Mouse (Mus musculus) heart, postnatal 0 days (tissue): ENCODE measurements at regions not wholly inside any gene's neighbourhood (a gene's known extent, or its start where the extent isn't known, plus 50 kb on each side); places are given as distances from the start of the nearest gene placed in this dataset.
A peak's percentile ranks its signal among the peaks of the same experiment; 100 is the strongest.

Experiments
- ATAC-seq: fragments of 200-750 bp; cut with Nextera tagmentation; 2 replicates; pipeline ENCODE4 v1.8.0; 2017; ENCODE audit warnings: low read depth, moderate number of reproducible peaks, moderate library complexity; ENCODE audit not compliant: insufficient read depth
- DNase-seq: peaks from one replicate; pipeline ENCODE4 v3.0.0-alpha.2; 2016; ENCODE audit warnings: low spot score
- H3K27ac ChIP-seq: fragments of 300-500 bp; sonication (generic); 2 replicates; pipeline ENCODE4 v1.5.1; 2014; ENCODE audit warnings: low read depth, mild to moderate bottlenecking
- H3K27me3 ChIP-seq: fragments of 300-500 bp; sonication (generic); 2 replicates; pipeline ENCODE4 v1.6.1; 2014; ENCODE audit warnings: low read length, mixed read lengths; ENCODE audit not compliant: control insufficient read depth, insufficient read depth
- H3K36me3 ChIP-seq: fragments of 300-500 bp; sonication (generic); replicated peaks from 2 replicates; pipeline ENCODE4 v1.6.1; 2014; ENCODE audit warnings: low read length, mixed read lengths; ENCODE audit not compliant: control insufficient read depth, insufficient read depth
- H3K4me1 ChIP-seq: fragments of 300-500 bp; sonication (generic); 2 replicates; pipeline ENCODE4 v1.6.1; 2014; ENCODE audit warnings: antibody characterized with exemption; ENCODE audit not compliant: control insufficient read depth, insufficient read depth
- H3K4me2 ChIP-seq: fragments of 300-500 bp; sonication (generic); 2 replicates; pipeline ENCODE4 v1.6.1; 2014; ENCODE audit warnings: low read depth, mild to moderate bottlenecking, low read length, moderate library complexity
- H3K4me3 ChIP-seq: fragments of 300-500 bp; sonication (generic); 2 replicates; pipeline ENCODE4 v1.5.1; 2014; ENCODE audit warnings: low read depth, low read length
- H3K9ac ChIP-seq: fragments of 300-500 bp; sonication (generic); replicated peaks from 2 replicates; pipeline ENCODE4 v1.6.1; 2014; ENCODE audit warnings: low read depth, low read length, mixed read lengths
- H3K9me3 ChIP-seq: fragments of 300-500 bp; sonication (generic); replicated peaks from 2 replicates; pipeline ENCODE4 v1.6.1; 2016; ENCODE audit warnings: low read length; ENCODE audit not compliant: control insufficient read depth
- CTCF ChIP-seq: IDR thresholded peaks from 2 replicates; pipeline ENCODE4 v1.5.1; 2016; ENCODE audit warnings: antibody characterized with exemption, control low read depth, low read depth
- EP300 ChIP-seq: IDR thresholded peaks from 2 replicates; pipeline ENCODE4 v1.6.1; 2016; ENCODE audit warnings: antibody characterized with exemption, low read depth
- WGBS: fragments of 180-500 bp; shearing (Covaris S2); extraction: QIAGEN DNeasy Blood & Tissue Kit; methylation state at CpG from one replicate; pipeline ENCODE4 v1.1.7; 2014; 5-methylcytosine and 5-hydroxymethylcytosine counted together

GRCm38 (mm10) chrX:19286431-19286830 is 194.7 kb downstream of the Tex13c3 start:
- Histone ChIP-seq H3K4me3 (no peak overlapping the region), H3K27ac (no peak overlapping the region), H3K4me2 (no peak overlapping the region), H3K9ac (no peak overlapping the region), H3K4me1 (no peaks in the 10 kb centered on the region), H3K27me3 (no peaks in the 10 kb centered on the region), H3K36me3 (no peaks in the 10 kb centered on the region), H3K9me3 (no peaks in the 10 kb centered on the region)
- WGBS, result 77% methylated on average over 5 of the region's 5 CpGs
- TF ChIP-seq EP300 (no peak), CTCF (no peak)
- no peak for ATAC-seq
- no peak for DNase-seq

GRCm38 (mm10) chrX:19285773-19286172 is 195.3 kb downstream of the Tex13c3 start:
- Histone ChIP-seq H3K36me3 (no peaks in the 10 kb centered on the region), H3K27me3 (no peaks in the 10 kb centered on the region), H3K9me3 (no peaks in the 10 kb centered on the region), H3K4me3 (no peak overlapping the region), H3K4me1 (no peaks in the 10 kb centered on the region), H3K9ac (no peak overlapping the region), H3K27ac (no peak overlapping the region), H3K4me2 (no peak overlapping the region)
- WGBS, result 56% methylated on average over 4 of the region's 4 CpGs
- DNase-seq, result no peak
- no peak for ATAC-seq
- no peak for TF ChIP-seq EP300
- TF ChIP-seq CTCF, result peak; percentile 26

- WGBS, result 54% methylated on average over 3 of the region's 3 CpGs
- Histone ChIP-seq H3K4me1 (no peaks in the 10 kb centered on the region), H3K4me2 (no peak overlapping the region), H3K27me3 (no peaks in the 10 kb centered on the region), H3K9me3 (no peaks in the 10 kb centered on the region), H3K9ac (no peak overlapping the region), H3K27ac (no peak overlapping the region), H3K36me3 (no peaks in the 10 kb centered on the region), H3K4me3 (no peak overlapping the region)
- ATAC-seq, result no peak
- DNase-seq, result no peak
- TF ChIP-seq EP300, result no peak
- no peak for TF ChIP-seq CTCF
Measured at GRCm38 (mm10) chrX:19283078-19283477, 198.0 kb downstream of the Tex13c3 start.

GRCm38 (mm10) chrX:19264237-19264636 is 216.9 kb downstream of the Tex13c3 start:
- Histone ChIP-seq H3K27ac (no peak overlapping the region), H3K9ac (no peak overlapping the region), H3K36me3 (no peaks in the 10 kb centered on the region), H3K4me2 (no peak overlapping the region), H3K9me3 (no peaks in the 10 kb centered on the region), H3K27me3 (no peaks in the 10 kb centered on the region), H3K4me3 (no peak overlapping the region), H3K4me1 (no peaks in the 10 kb centered on the region)
- no peak for ATAC-seq
- no peak for DNase-seq
- no peak for TF ChIP-seq EP300
- TF ChIP-seq CTCF, result no peak

- Histone ChIP-seq H3K36me3 (no peaks in the 10 kb centered on the region), H3K27me3 (no peaks in the 10 kb centered on the region), H3K27ac (no peak overlapping the region), H3K9ac (no peak overlapping the region), H3K4me1 (no peaks in the 10 kb centered on the region), H3K4me3 (no peak overlapping the region), H3K4me2 (no peak overlapping the region), H3K9me3 (no peaks in the 10 kb centered on the region)
- no peak for DNase-seq
- WGBS, result 65% methylated on average over 2 of the region's 2 CpGs
- no peak for ATAC-seq
- no peak for TF ChIP-seq CTCF
- no peak for TF ChIP-seq EP300
Measured at GRCm38 (mm10) chrX:19246777-19247619, 234.1 kb downstream of the Tex13c3 start.

- Histone ChIP-seq H3K4me3 (peak overlapping the region; percentile 49), H3K27ac (no peak overlapping the region), H3K9me3 (no peaks in the 10 kb centered on the region), H3K36me3 (no peaks in the 10 kb centered on the region), H3K4me1 (no peaks in the 10 kb centered on the region), H3K27me3 (0 out of 2 replicates have a peak, but pooled peaks cover 3% of the 10 kb centered on the region), H3K9ac (0 out of 2 replicates have a peak overlapping the region, but pooled peaks have one; percentile 1), H3K4me2 (peak overlapping the region; percentile 75)
- ATAC-seq (peak; percentile 33; the same call in 1 of the 2 replicates), DNase-seq (no peak)
- TF ChIP-seq CTCF, result no peak
- no peak for TF ChIP-seq EP300
- WGBS, result 6% methylated on average over 20 of the region's 26 CpGs
Measured at GRCm38 (mm10) chrX:19237738-19238261, 243.3 kb downstream of the Tex13c3 start.
